Mouse (Mus musculus): ENCODE measurements around the gene Mpg.
A peak's percentile ranks its signal among the peaks of the same experiment; 100 is the strongest.

Gene Mpg

GRCm38 (mm10) chr11:32205058-32205873 is 21.0 kb upstream of the Mpg start, which contains the start of gene Snrnp25:
Gene Snrnp25 (plus strand): TSS chr11:32205415.
- peak; percentile 98 for DNase-seq

GRCm38 (mm10) chr11:32210623-32211022 is 15.7 kb upstream of the Mpg start:
- no peak for DNase-seq

- no peak for DNase-seq
Measured at GRCm38 (mm10) chr11:32215372-32216162, 10.7 kb upstream of the Mpg start.

- DNase-seq: peak; percentile 85
Measured at GRCm38 (mm10) chr11:32216851-32217250, 9.5 kb upstream of the Mpg start.

- DNase-seq: peak; percentile 31
Measured at GRCm38 (mm10) chr11:32218501-32219050, 7.7 kb upstream of the Mpg start.

- peak; percentile 26 for DNase-seq
Measured at GRCm38 (mm10) chr11:32219287-32219686, 7.0 kb upstream of the Mpg start.

GRCm38 (mm10) chr11:32220607-32221224 is 5.6 kb upstream of the Mpg start:
- DNase-seq: peak; percentile 56

GRCm38 (mm10) chr11:32221225-32221950 is 4.9 kb upstream of the Mpg start:
- DNase-seq: peak; percentile 58

- peak; percentile 32 for DNase-seq
Measured at GRCm38 (mm10) chr11:32221951-32222409, 4.3 kb upstream of the Mpg start, which contains the start of gene Rhbdf1. Gene Rhbdf1 (minus strand): TSS chr11:32222300.

- peak; percentile 47 for DNase-seq
Measured at GRCm38 (mm10) chr11:32222570-32223194, 3.6 kb upstream of the Mpg start.

GRCm38 (mm10) chr11:32223297-32223967 is 2.9 kb upstream of the Mpg start:
- peak; percentile 38 for DNase-seq

GRCm38 (mm10) chr11:32224468-32225139 is 1.7 kb upstream of the Mpg start:
- peak; percentile 57 for DNase-seq

GRCm38 (mm10) chr11:32225222-32226104 is 842 bp upstream of the Mpg start:
- peak; percentile 54 for DNase-seq

- peak; percentile 77 for DNase-seq
Measured at GRCm38 (mm10) chr11:32227041-32227440, 736 bp downstream of the Mpg start.

- no peak for DNase-seq
Measured at GRCm38 (mm10) chr11:32227555-32227954, 1.2 kb downstream of the Mpg start.

GRCm38 (mm10) chr11:32228292-32228845 is 2.1 kb downstream of the Mpg start:
- DNase-seq: peak; percentile 50

- DNase-seq: peak; percentile 78
Measured at GRCm38 (mm10) chr11:32230220-32230619, 3.9 kb downstream of the Mpg start.

GRCm38 (mm10) chr11:32231125-32231524 is 4.8 kb downstream of the Mpg start:
- DNase-seq: peak; percentile 33

- peak; percentile 50 for DNase-seq
Measured at GRCm38 (mm10) chr11:32232848-32233247, 6.5 kb downstream of the Mpg start.

Measured in cerebellum, adult 9-10 months (tissue).